Mouse (Mus musculus): ENCODE measurements around the gene F2. TPM values are rescaled to one million over a fixed set of nuclear protein-coding genes. Genes with fewer than 3 reads are reported as not detected.
"Not testable (repeated sequence)": the region's sequence is repeated elsewhere in the genome, so short reads cannot be mapped to it uniquely, and the experiment has no call there.

F2 gene
- polyA plus RNA-seq, 1 experiment from 2014 or later = 15.9 TPM

GRCm38 (mm10) chr2:91622356-91622755 is 13.9 kb downstream of the F2 start:
- WGBS = 89% methylated on average over 5 of the region's 5 CpGs
- H3K9me3 ChIP-seq = no peaks in the 10 kb centered on the region
- DNase-seq (ENCODE audit: low spot score) = peak; percentile 71

GRCm38 (mm10) chr2:91609370-91609769 is 26.8 kb downstream of the F2 start:
- not testable (repeated sequence) for H3K4me3 ChIP-seq; H3K27ac ChIP-seq; H3K27me3 ChIP-seq (ENCODE audit: insufficient read depth, poor library complexity, severe bottlenecking); DNase-seq (ENCODE audit: low spot score); H3K4me1 ChIP-seq; H3K9me3 ChIP-seq
- H3K36me3 ChIP-seq = peaks cover 76% of the 10 kb centered on the region

More at GRCm38 (mm10) chr2:91622356-91622755, 13.9 kb downstream of the F2 start:
- H3K4me1 ChIP-seq = no peaks in the 10 kb centered on the region
- H3K36me3 ChIP-seq = peaks cover 62% of the 10 kb centered on the region
- H3K27me3 ChIP-seq (ENCODE audit: insufficient read depth, poor library complexity, severe bottlenecking) = no peaks in the 10 kb centered on the region
- no peak overlapping the region for H3K27ac ChIP-seq
- H3K4me3 ChIP-seq = no peak overlapping the region

GRCm38 (mm10) chr2:91602389-91602788 is 33.8 kb downstream of the F2 start:
- H3K27ac ChIP-seq = no peak overlapping the region
- no peaks in the 10 kb centered on the region for H3K9me3 ChIP-seq
- no peak for DNase-seq (ENCODE audit: low spot score)
- H3K27me3 ChIP-seq (ENCODE audit: insufficient read depth, poor library complexity, severe bottlenecking) = no peaks in the 10 kb centered on the region
- WGBS = 88% methylated on average over 4 of the region's 4 CpGs
- no peak overlapping the region for H3K4me3 ChIP-seq
- H3K4me1 ChIP-seq = no peaks in the 10 kb centered on the region
- peaks cover 89% of the 10 kb centered on the region for H3K36me3 ChIP-seq

- WGBS = 94% methylated on average over 4 of the region's 4 CpGs
- no peaks in the 10 kb centered on the region for H3K4me1 ChIP-seq
- H3K4me3 ChIP-seq = no peak overlapping the region
- no peak for DNase-seq (ENCODE audit: low spot score)
- H3K27me3 ChIP-seq (ENCODE audit: insufficient read depth, poor library complexity, severe bottlenecking) = no peaks in the 10 kb centered on the region
- H3K27ac ChIP-seq = no peak overlapping the region
- H3K36me3 ChIP-seq = peaks cover 93% of the 10 kb centered on the region
- H3K9me3 ChIP-seq = no peaks in the 10 kb centered on the region
Measured at GRCm38 (mm10) chr2:91600475-91600874, 35.7 kb downstream of the F2 start.

- Histone ChIP-seq H3K36me3 (peaks cover 90% of the 10 kb centered on the region), H3K4me1 (no peaks in the 10 kb centered on the region), H3K4me3 (no peak overlapping the region), H3K27me3 (ENCODE audit: insufficient read depth, poor library complexity, severe bottlenecking) (no peaks in the 10 kb centered on the region), H3K27ac (no peak overlapping the region), H3K9me3 (no peaks in the 10 kb centered on the region)
- DNase-seq (ENCODE audit: low spot score) = no peak
- 100% methylated on average over 1 of the region's 1 CpGs for WGBS
Measured at GRCm38 (mm10) chr2:91586242-91586641, 50.0 kb downstream of the F2 start.

- no peaks in the 10 kb centered on the region for H3K4me1 ChIP-seq
- no peaks in the 10 kb centered on the region for H3K27me3 ChIP-seq (ENCODE audit: insufficient read depth, poor library complexity, severe bottlenecking)
- DNase-seq (ENCODE audit: low spot score) = no peak
- H3K27ac ChIP-seq = no peak overlapping the region
- WGBS = 82% methylated on average over 1 of the region's 1 CpGs
- no peaks in the 10 kb centered on the region for H3K9me3 ChIP-seq
- H3K4me3 ChIP-seq = no peak overlapping the region
- peaks cover 88% of the 10 kb centered on the region for H3K36me3 ChIP-seq
Measured at GRCm38 (mm10) chr2:91580894-91581293, 55.3 kb downstream of the F2 start.

Other genes with a start within 250 kb of the F2 start
- gene 1110051M20Rik, start 191.7 kb downstream of the F2 start, polyA plus RNA-seq (2016; fragmentation: Nextera tagmentation; extraction: Ambion mirVana) = 43.2 and 50.1 TPM in 2 replicates
- 4.6 and 5.7 TPM in 2 replicates for gene Lrp4, start 178.9 kb downstream of the F2 start, polyA plus RNA-seq (2016; fragmentation: Nextera tagmentation; extraction: Ambion mirVana)
- gene Ckap5, start 109.7 kb downstream of the F2 start, polyA plus RNA-seq (2016; fragmentation: Nextera tagmentation; extraction: Ambion mirVana) = 77.2 and 82.6 TPM in 2 replicates
- 7.4 and 10.4 TPM in 2 replicates for gene Zfp408, start 13.4 kb upstream of the F2 start, polyA plus RNA-seq (2016; fragmentation: Nextera tagmentation; extraction: Ambion mirVana)
- gene Arhgap1, start 13.4 kb upstream of the F2 start, polyA plus RNA-seq (2016; fragmentation: Nextera tagmentation; extraction: Ambion mirVana) = 212 and 229 TPM in 2 replicates
- gene Atg13, start 74.2 kb upstream of the F2 start, polyA plus RNA-seq (2016; fragmentation: Nextera tagmentation; extraction: Ambion mirVana) = 20.5 and 22.3 TPM in 2 replicates
- gene Harbi1, start 74.4 kb upstream of the F2 start, polyA plus RNA-seq (2016; fragmentation: Nextera tagmentation; extraction: Ambion mirVana) = 12.9 and 17.4 TPM in 2 replicates
- 16.1 and 17.4 TPM in 2 replicates for gene Ambra1, start 93.7 kb upstream of the F2 start, polyA plus RNA-seq (2016; fragmentation: Nextera tagmentation; extraction: Ambion mirVana)